Mouse (Mus musculus) CH12.LX (cell line): Measurements from ENCODE around the gene Poc1b.

Experiments used
- CTCF ChIP-seq, 2 experiments: IDR thresholded peaks in 1 of 2; conservative IDR thresholded peaks in 1 of 2; 2 replicates each; pipeline ENCODE4 v1.5.1; 2011 to 2012; ENCODE audit warnings: low read depth in 2 of 2, low read length in 2 of 2, improper control_type of control experiment in 1 of 2, inconsistent platforms in 1 of 2, mild to moderate bottlenecking in 1 of 2, moderate library complexity in 1 of 2
- EP300 ChIP-seq: IDR thresholded peaks from 2 replicates; pipeline ENCODE4 v1.6.1; 2011; ENCODE audit warnings: low read length, improper control_type of control experiment
- MXI1 ChIP-seq: IDR thresholded peaks from 2 replicates; pipeline ENCODE4 v1.6.1; 2011; ENCODE audit warnings: mild to moderate bottlenecking, low read depth, low read length, improper control_type of control experiment
- RAD21 ChIP-seq: IDR thresholded peaks from 2 replicates; pipeline ENCODE4 v1.6.1; 2011; ENCODE audit warnings: low read depth, mild to moderate bottlenecking, low read length, improper control_type of control experiment, moderate library complexity
- RCOR1 ChIP-seq: conservative IDR thresholded peaks from 2 replicates; pipeline ENCODE4 v1.6.1; 2012; ENCODE audit warnings: low read depth, mild to moderate bottlenecking, inconsistent platforms, low read length, improper control_type of control experiment

DNA sequence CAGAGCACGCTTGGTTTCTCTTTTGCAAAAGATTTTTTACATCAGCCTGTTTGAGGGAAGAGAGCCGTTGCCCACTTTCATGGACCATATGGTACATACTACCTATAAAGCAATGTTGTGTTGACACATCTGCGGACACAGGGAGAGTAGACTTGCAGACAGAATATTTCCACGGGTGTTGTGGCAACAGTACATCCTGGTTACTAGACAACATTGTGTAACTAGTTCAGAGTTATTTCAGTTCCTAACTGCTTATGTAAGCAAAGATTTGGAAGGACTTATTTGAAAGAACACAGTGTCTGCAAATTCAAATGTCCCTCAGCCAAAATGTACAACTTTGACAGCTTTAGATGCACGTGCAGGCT is 62.9 kb downstream of the Poc1b start:
- TF ChIP-seq MXI1 (no peak), CTCF (conservative IDR thresholded peaks at IDR 0.05 in 1 of 2, IDR thresholded peaks at IDR 0.05 in 1 of 2; ENCODE audit: low read depth in 2 of 2, low read length in 2 of 2) (no peak), EP300 (no peak), RAD21 (no peak), RCOR1 (no peak)
